In the genomic region with DNA sequence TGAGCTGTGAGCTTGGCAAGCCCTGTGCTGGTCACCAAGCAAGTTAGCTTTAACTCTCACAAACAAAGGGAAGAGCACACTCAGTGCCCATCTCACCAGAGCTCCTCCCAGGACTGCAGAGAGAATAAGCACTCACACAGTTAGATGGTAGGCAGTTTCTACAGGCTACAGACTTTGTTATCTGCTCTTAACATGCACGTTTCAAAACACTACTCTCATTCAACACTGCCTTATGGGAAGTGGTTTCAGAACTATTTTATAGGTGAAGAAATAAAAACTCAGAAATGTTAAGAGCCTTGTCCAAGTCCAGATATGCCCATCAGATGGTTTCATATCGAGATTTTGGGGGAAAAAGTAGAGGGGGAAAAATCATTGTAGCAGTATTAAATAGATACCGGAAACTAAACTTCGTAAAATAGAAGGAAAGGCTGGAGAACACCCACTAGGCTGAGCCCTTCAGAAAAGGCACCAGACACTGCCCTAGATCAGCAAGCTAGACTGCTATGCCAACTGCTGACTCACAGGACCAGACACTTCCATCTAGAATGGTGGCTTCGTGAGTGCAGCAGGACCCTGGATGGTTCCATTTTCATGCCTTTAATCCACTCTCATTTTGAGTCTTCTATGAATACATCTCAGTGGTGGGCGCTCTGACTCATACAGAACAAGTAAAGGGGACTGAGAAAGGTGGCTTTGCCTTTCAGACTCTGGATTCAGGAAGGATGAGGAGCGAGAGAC, we compare ENCODE assay signal across 15 mouse cellular contexts. TPM values are rescaled to one million over a fixed set of nuclear protein-coding genes. Genes with fewer than 3 reads are reported as not detected.
DNase-seq lines count a peak whose midpoint lies in the region; ATAC-seq and TF ChIP-seq lines count a peak whose summit lies in the region.
"Had no signal": no experiment of that assay in that cellular context is flagged by ENCODE, and none has a peak within 500 bp of the region (broad histone marks: within the 10 kb centered on the region; RNA-seq: fewer than 3 reads in every experiment).

No protein-coding gene starts in this region.

- TF ChIP-seq RAD21 in MEL (IDR thresholded peaks at IDR 0.05; ENCODE audit: low read depth, low read length): no peak

- no peak for ATAC-seq in midbrain, embryonic 11.5 days (ENCODE audit: low FRiP score)
- peak; percentile 83 for ATAC-seq in erythroblast, adult 5-6 weeks (replicated peaks; ENCODE audit: low FRiP score, poor library complexity, severe bottlenecking)
- peak; percentile 94 for ATAC-seq in liver, embryonic 14.5 days (ENCODE audit: insufficient read depth)
- no peak for ATAC-seq in hindbrain, embryonic 14.5 days (ENCODE audit: low FRiP score)

- no peaks in the 10 kb centered on the region for H3K4me1 ChIP-seq in midbrain, embryonic 11.5 days (ENCODE audit: control insufficient read depth, insufficient read depth, low read length)
- no peaks in the 10 kb centered on the region for H3K4me1 ChIP-seq in midbrain, embryonic 10.5 days
- peaks cover 2 to 7% of the 10 kb centered on the region in 2 experiments; a peak in 3 of 4 replicates for H3K4me1 ChIP-seq in MEL (ENCODE audit: control insufficient read depth in 1 of 2, insufficient read depth in 2 of 2, low read length in 2 of 2)
- peaks cover 21 to 37% of the 10 kb centered on the region in 2 experiments for H3K4me1 ChIP-seq in liver, embryonic 14.5 days (replicated peaks; ENCODE audit: control insufficient read depth in 2 of 2, insufficient read depth in 2 of 2, low read length in 1 of 2)
- H3K4me1 ChIP-seq in hindbrain, embryonic 14.5 days (replicated peaks; ENCODE audit: control insufficient read depth, insufficient read depth, low read length): no peaks in the 10 kb centered on the region
- H3K4me1 ChIP-seq: heart, embryonic 10.5 days had no signal

- no peak for TF ChIP-seq CTCF in MEL (IDR thresholded peaks at IDR 0.05 in 2 of 3, conservative IDR thresholded peaks at IDR 0.05 in 1 of 3; ENCODE audit: control insufficient read depth in 1 of 3, insufficient read depth in 1 of 3, low read depth in 2 of 3, low read length in 3 of 3, poor library complexity in 1 of 3, severe bottlenecking in 1 of 3)
- no peak for TF ChIP-seq CTCF in liver, embryonic 14.5 days (IDR thresholded peaks at IDR 0.05; ENCODE audit: low read depth)

- no peak overlapping the region for H3K9ac ChIP-seq in midbrain, embryonic 11.5 days (ENCODE audit: low read length)
- peak overlapping the region; percentile 47 for H3K9ac ChIP-seq in MEL (ENCODE audit: control insufficient read depth, low read depth, low read length, poor library complexity, severe bottlenecking)
- peak overlapping the region; percentile 68 for H3K9ac ChIP-seq in liver, embryonic 14.5 days (replicated peaks)
- H3K9ac ChIP-seq in hindbrain, embryonic 14.5 days: no peak overlapping the region
- H3K9ac ChIP-seq: kidney, embryonic 15.5 days had no signal

- DNase-seq in midbrain, embryonic 11.5 days (ENCODE audit: low spot score, missing footprints): peak; percentile 51
- no peak for DNase-seq in midbrain, embryonic 10.5 days (ENCODE audit: low spot score)
- DNase-seq in MEL (ENCODE audit: low read depth, low spot score): peak; percentile 79
- peak; percentile 51 to 55 (median 51) for DNase-seq in liver, embryonic 14.5 days (ENCODE audit: low read depth in 3 of 3, low spot score in 3 of 3)
- no peak for DNase-seq in adrenal gland, adult (ENCODE audit: inconsistent age in 2 of 2, low spot score in 1 of 2)
- no peak for DNase-seq in lung, postnatal 10 days
- DNase-seq in hindbrain, embryonic 14.5 days (ENCODE audit: low spot score): no peak
- DNase-seq: adrenal gland, postnatal 14 days; cerebellum, postnatal 10 days; gastrocnemius, postnatal 14 days; heart, postnatal 14 days had no signal

- no peak overlapping the region for H3K4me3 ChIP-seq in midbrain, embryonic 11.5 days (ENCODE audit: low read depth, low read length)
- no peak overlapping the region for H3K4me3 ChIP-seq in midbrain, embryonic 10.5 days
- H3K4me3 ChIP-seq in MEL (ENCODE audit: control insufficient read depth in 1 of 2, insufficient read depth in 1 of 2, low read depth in 2 of 2, low read length in 2 of 2): peak overlapping the region; percentile 22 to 45; a peak in 3 of 4 replicates
- H3K4me3 ChIP-seq in liver, embryonic 14.5 days (ENCODE audit: insufficient read depth in 1 of 2, low read depth in 2 of 2, low read length in 2 of 2): peak overlapping the region; percentile 50 to 59; a peak in 3 of 4 replicates
- no peak overlapping the region for H3K4me3 ChIP-seq in hindbrain, embryonic 14.5 days (replicated peaks; ENCODE audit: low read length)
- H3K4me3 ChIP-seq: heart, embryonic 10.5 days; kidney, embryonic 15.5 days had no signal

- no peaks in the 10 kb centered on the region for H3K9me3 ChIP-seq in midbrain, embryonic 11.5 days (ENCODE audit: control insufficient read depth, low read length)
- H3K9me3 ChIP-seq in midbrain, embryonic 10.5 days (replicated peaks): no peaks in the 10 kb centered on the region
- H3K9me3 ChIP-seq in MEL (replicated peaks; ENCODE audit: insufficient read depth, low read length): no peaks in the 10 kb centered on the region
- no peaks in the 10 kb centered on the region for H3K9me3 ChIP-seq in liver, embryonic 14.5 days (ENCODE audit: control insufficient read depth, low read length)
- no peaks in the 10 kb centered on the region for H3K9me3 ChIP-seq in hindbrain, embryonic 14.5 days (ENCODE audit: control insufficient read depth, low read length)
- H3K9me3 ChIP-seq: heart, embryonic 10.5 days; kidney, embryonic 15.5 days had no signal

- no peaks in the 10 kb centered on the region for H3K27me3 ChIP-seq in midbrain, embryonic 11.5 days (ENCODE audit: control insufficient read depth, insufficient read depth, low read length)
- no peaks in the 10 kb centered on the region for H3K27me3 ChIP-seq in midbrain, embryonic 10.5 days (ENCODE audit: low read depth, poor library complexity, severe bottlenecking)
- H3K27me3 ChIP-seq in MEL (ENCODE audit: control insufficient read depth in 1 of 2, insufficient read depth in 2 of 2, low read length in 2 of 2): no peaks in the 10 kb centered on the region; a peak in 1 of 4 replicates
- H3K27me3 ChIP-seq in liver, embryonic 14.5 days (ENCODE audit: control insufficient read depth, insufficient read depth, low read length): no peaks in the 10 kb centered on the region
- H3K27me3 ChIP-seq in hindbrain, embryonic 14.5 days (ENCODE audit: control insufficient read depth, insufficient read depth, low read length): no peaks in the 10 kb centered on the region
- H3K27me3 ChIP-seq: kidney, embryonic 15.5 days had no signal

- TF ChIP-seq EP300 in MEL (IDR thresholded peaks at IDR 0.05; ENCODE audit: low read depth in 1 of 2, low read length in 2 of 2): peak; percentile 50 to 62; a peak in 3 of 4 replicates
- TF ChIP-seq EP300 in liver, embryonic 14.5 days (IDR thresholded peaks at IDR 0.05; ENCODE audit: low read depth): peak; percentile 74

- H3K27ac ChIP-seq in midbrain, embryonic 11.5 days (ENCODE audit: low read depth, low read length): no peak overlapping the region
- H3K27ac ChIP-seq in midbrain, embryonic 10.5 days (replicated peaks): no peak overlapping the region
- no peak overlapping the region for H3K27ac ChIP-seq in MEL (ENCODE audit: control insufficient read depth, low read depth, low read length)
- H3K27ac ChIP-seq in liver, embryonic 14.5 days: peak overlapping the region; percentile 91
- no peak overlapping the region for H3K27ac ChIP-seq in hindbrain, embryonic 14.5 days
- H3K27ac ChIP-seq: heart, embryonic 10.5 days; kidney, embryonic 15.5 days; macrophage had no signal

- no peak for TF ChIP-seq POLR2A in MEL (IDR thresholded peaks at IDR 0.05; ENCODE audit: control insufficient read depth in 1 of 2, insufficient read depth in 1 of 2, low read depth in 1 of 2, low read length in 2 of 2, poor library complexity in 1 of 2)

- WGBS in midbrain, embryonic 11.5 days: 81% methylated on average over 7 of the region's 7 CpGs
- 82% methylated on average over 7 of the region's 7 CpGs for WGBS in midbrain, embryonic 10.5 days
- WGBS in liver, embryonic 14.5 days (ENCODE audit: insufficient replicate concordance): 38% methylated on average over 7 of the region's 7 CpGs
- WGBS in hindbrain, embryonic 14.5 days: 85% methylated on average over 7 of the region's 7 CpGs

- no peak overlapping the region for H3K4me2 ChIP-seq in midbrain, embryonic 11.5 days
- peak overlapping the region; percentile 62 for H3K4me2 ChIP-seq in liver, embryonic 14.5 days (ENCODE audit: low read depth)
- no peak overlapping the region for H3K4me2 ChIP-seq in hindbrain, embryonic 14.5 days (replicated peaks)
- H3K4me2 ChIP-seq: kidney, embryonic 15.5 days had no signal

- no peaks in the 10 kb centered on the region for H3K79me2 ChIP-seq in MEL (ENCODE audit: control insufficient read depth, insufficient read depth, low read length, poor library complexity)

- no peaks in the 10 kb centered on the region for H3K36me3 ChIP-seq in midbrain, embryonic 11.5 days (ENCODE audit: control insufficient read depth, insufficient read depth, low read length)
- H3K36me3 ChIP-seq in midbrain, embryonic 10.5 days: no peaks in the 10 kb centered on the region
- H3K36me3 ChIP-seq in MEL (ENCODE audit: control insufficient read depth in 1 of 2, insufficient read depth in 2 of 2, low read length in 2 of 2): peaks cover 0 to 2% of the 10 kb centered on the region in 2 experiments; a peak in 1 of 4 replicates
- no peaks in the 10 kb centered on the region for H3K36me3 ChIP-seq in liver, embryonic 14.5 days (replicated peaks; ENCODE audit: control insufficient read depth, insufficient read depth, low read depth)
- no peaks in the 10 kb centered on the region for H3K36me3 ChIP-seq in hindbrain, embryonic 14.5 days (replicated peaks; ENCODE audit: control insufficient read depth, insufficient read depth)
- H3K36me3 ChIP-seq: heart, embryonic 10.5 days; kidney, embryonic 15.5 days had no signal

TF ChIP-seq in MEL, 35 proteins besides CTCF, POLR2A, EP300 and RAD21 (continues in another document):
- TF ChIP-seq MAFK (IDR thresholded peaks at IDR 0.05; ENCODE audit: borderline replicate concordance, low read depth, low read length) (no peak), NRF1 (IDR thresholded peaks at IDR 0.05; ENCODE audit: insufficient read depth, low read depth, low read length, poor library complexity, severe bottlenecking) (no peak)

RNA-seq across cellular contexts. Expression of a gene that starts 51.3 kb away (rescaled TPM):
- polyA plus RNA-seq in midbrain, embryonic 11.5 days (2014; fragmentation: Nextera tagmentation; extraction: Ambion mirVana): 547 and 588 TPM in 2 replicates
- polyA plus RNA-seq in midbrain, embryonic 10.5 days (2016; fragmentation: Nextera tagmentation; extraction: Ambion mirVana): 427 and 470 TPM in 2 replicates
- 1,043 and 1,179 TPM in 2 replicates for total RNA-seq in MEL (2012; rRNA removed)
- 1,000 to 10,000 TPM; 1,049 to 1,809 TPM for polyA plus RNA-seq in MEL (2012; ENCODE audit: insufficient read depth in 1 of 2, insufficient read length in 2 of 2, low read depth in 1 of 2, low replicate concordance in 2 of 2, missing spikeins in 1 of 2)
- 288 and 330 TPM in 2 replicates for total RNA-seq in erythroblast, adult 5-6 weeks (2015; ENCODE audit: low replicate concordance)
- total RNA-seq in erythroblast, adult 5-6 weeks (2017; ENCODE audit: low replicate concordance): 416 and 434 TPM in 2 replicates
- 125 and 336 TPM in 2 replicates for polyA plus RNA-seq in liver, embryonic 14.5 days (2012; rRNA removed)
- polyA plus RNA-seq in liver, embryonic 14.5 days (2014; fragmentation: Nextera tagmentation; extraction: Ambion mirVana): 339 and 380 TPM in 2 replicates
- polyA plus RNA-seq in hindbrain, embryonic 14.5 days (2014; fragmentation: Nextera tagmentation; extraction: Ambion mirVana): 343 and 344 TPM in 2 replicates

Comparison
In these comparisons a context has a peak if more than half of its experiments do, and no peak if none do; other contexts are left out.
1. DNase-seq: peak in midbrain, embryonic 11.5 days (single experiment), MEL (single experiment) and liver, embryonic 14.5 days (3 of 3); none in midbrain, embryonic 10.5 days (single experiment), adrenal gland, adult (0 of 2), lung, postnatal 10 days (single experiment) and hindbrain, embryonic 14.5 days (single experiment).
2. ATAC-seq: peak in erythroblast, adult 5-6 weeks (single experiment) and liver, embryonic 14.5 days (single experiment); none in midbrain, embryonic 11.5 days (single experiment) and hindbrain, embryonic 14.5 days (single experiment).
3. H3K4me3 ChIP-seq: peak in MEL (2 of 2) and liver, embryonic 14.5 days (2 of 2); none in midbrain, embryonic 11.5 days (single experiment), midbrain, embryonic 10.5 days (single experiment) and hindbrain, embryonic 14.5 days (single experiment).
4. H3K9ac ChIP-seq: peak in MEL (single experiment) and liver, embryonic 14.5 days (single experiment); none in midbrain, embryonic 11.5 days (single experiment) and hindbrain, embryonic 14.5 days (single experiment).